Mouse (Mus musculus): ENCODE results near the gene 4930447C04Rik. TPM values are rescaled to one million over a fixed set of nuclear protein-coding genes. Genes with fewer than 3 reads are reported as not detected.

4930447C04Rik gene
- polyA plus RNA-seq, 1 experiment from 2014 or later = 0.08 TPM

- TF ChIP-seq CTCF (IDR thresholded peaks at IDR 0.05) (no peak), EP300 (IDR thresholded peaks at IDR 0.05) (no peak)
- H3K36me3 ChIP-seq (ENCODE audit: insufficient read depth, low read length) = no peaks in the 10 kb centered on the region
- no peaks in the 10 kb centered on the region for H3K9me3 ChIP-seq (ENCODE audit: low read length)
- WGBS = 19% methylated on average over 10 of the region's 10 CpGs
- DNase-seq (ENCODE audit: low spot score) (no peak), ATAC-seq (no peak)
- H3K4me3 ChIP-seq (ENCODE audit: low read depth, low read length) = no peak overlapping the region
- no peak overlapping the region for H3K27ac ChIP-seq (ENCODE audit: low read length)
- H3K27me3 ChIP-seq (replicated peaks; ENCODE audit: insufficient read depth, low read length) = peaks cover 5% of the 10 kb centered on the region
- H3K9ac ChIP-seq (replicated peaks; ENCODE audit: low read depth) = no peak overlapping the region
- H3K4me2 ChIP-seq (replicated peaks; ENCODE audit: low read depth, low read length) = no peak overlapping the region
- no peaks in the 10 kb centered on the region for H3K4me1 ChIP-seq (ENCODE audit: insufficient read depth, low read depth, low read length)
Observed at GRCm38 (mm10) chr12:72845946-72846345, 94.6 kb downstream of the 4930447C04Rik start.

GRCm38 (mm10) chr12:72843973-72844620, 96.5 kb downstream of the 4930447C04Rik start:
- Histone ChIP-seq H3K4me2 (replicated peaks; ENCODE audit: low read depth, low read length) (peak overlapping the region; percentile 8), H3K4me3 (ENCODE audit: low read depth, low read length) (no peak overlapping the region), H3K36me3 (ENCODE audit: insufficient read depth, low read length) (no peaks in the 10 kb centered on the region), H3K27me3 (replicated peaks; ENCODE audit: insufficient read depth, low read length) (peaks cover 2% of the 10 kb centered on the region; the same call in 1 of the 2 replicates), H3K9me3 (ENCODE audit: low read length) (no peaks in the 10 kb centered on the region), H3K4me1 (ENCODE audit: insufficient read depth, low read depth, low read length) (no peaks in the 10 kb centered on the region), H3K27ac (ENCODE audit: low read length) (no peak overlapping the region), H3K9ac (replicated peaks; ENCODE audit: low read depth) (no peak overlapping the region)
- DNase-seq (ENCODE audit: low spot score) = peak; percentile 92
- TF ChIP-seq CTCF (IDR thresholded peaks at IDR 0.05) (peak; percentile 11), EP300 (IDR thresholded peaks at IDR 0.05) (peak; percentile 99)
- peak; percentile 96 for ATAC-seq
- 14% methylated on average over 12 of the region's 12 CpGs for WGBS

GRCm38 (mm10) chr12:72843555-72843954, 97.0 kb downstream of the 4930447C04Rik start:
- DNase-seq (ENCODE audit: low spot score) (no peak), ATAC-seq (no peak)
- H3K27ac ChIP-seq (ENCODE audit: low read length) = no peak overlapping the region
- no peak for TF ChIP-seq EP300 (IDR thresholded peaks at IDR 0.05)
- TF ChIP-seq CTCF (IDR thresholded peaks at IDR 0.05) = no peak
- H3K4me1 ChIP-seq (ENCODE audit: insufficient read depth, low read depth, low read length) = no peaks in the 10 kb centered on the region
- no peaks in the 10 kb centered on the region for H3K27me3 ChIP-seq (replicated peaks; ENCODE audit: insufficient read depth, low read length)
- no peaks in the 10 kb centered on the region for H3K9me3 ChIP-seq (ENCODE audit: low read length)
- no peaks in the 10 kb centered on the region for H3K36me3 ChIP-seq (ENCODE audit: insufficient read depth, low read length)
- H3K9ac ChIP-seq (replicated peaks; ENCODE audit: low read depth) = no peak overlapping the region
- peak overlapping the region; percentile 8 for H3K4me2 ChIP-seq (replicated peaks; ENCODE audit: low read depth, low read length)
- H3K4me3 ChIP-seq (ENCODE audit: low read depth, low read length) = no peak overlapping the region
- WGBS = 65% methylated on average over 4 of the region's 4 CpGs

- TF ChIP-seq CTCF (IDR thresholded peaks at IDR 0.05) = 0 out of 2 replicates have a peak, but pooled peaks have one; percentile 13
- no peak for TF ChIP-seq EP300 (IDR thresholded peaks at IDR 0.05)
- DNase-seq (ENCODE audit: low spot score) = no peak
- Histone ChIP-seq H3K9me3 (ENCODE audit: low read length) (no peaks in the 10 kb centered on the region), H3K4me2 (replicated peaks; ENCODE audit: low read depth, low read length) (no peak overlapping the region), H3K27me3 (replicated peaks; ENCODE audit: insufficient read depth, low read length) (no peaks in the 10 kb centered on the region), H3K4me1 (ENCODE audit: insufficient read depth, low read depth, low read length) (no peaks in the 10 kb centered on the region), H3K4me3 (ENCODE audit: low read depth, low read length) (no peak overlapping the region), H3K9ac (replicated peaks; ENCODE audit: low read depth) (no peak overlapping the region), H3K36me3 (ENCODE audit: insufficient read depth, low read length) (no peaks in the 10 kb centered on the region), H3K27ac (ENCODE audit: low read length) (no peak overlapping the region)
- ATAC-seq = no peak
- 86% methylated on average over 4 of the region's 4 CpGs for WGBS
Observed at GRCm38 (mm10) chr12:72843135-72843534, 97.4 kb downstream of the 4930447C04Rik start.

- WGBS = 100% methylated on average over 1 of the region's 1 CpGs
- Histone ChIP-seq H3K27ac (ENCODE audit: low read length) (no peak overlapping the region), H3K27me3 (replicated peaks; ENCODE audit: insufficient read depth, low read length) (no peaks in the 10 kb centered on the region), H3K4me1 (ENCODE audit: insufficient read depth, low read depth, low read length) (no peaks in the 10 kb centered on the region), H3K4me3 (ENCODE audit: low read depth, low read length) (no peak overlapping the region), H3K4me2 (replicated peaks; ENCODE audit: low read depth, low read length) (no peak overlapping the region), H3K9ac (replicated peaks; ENCODE audit: low read depth) (no peak overlapping the region), H3K9me3 (ENCODE audit: low read length) (no peaks in the 10 kb centered on the region), H3K36me3 (ENCODE audit: insufficient read depth, low read length) (no peaks in the 10 kb centered on the region)
- no peak for DNase-seq (ENCODE audit: low spot score)
- no peak for ATAC-seq
- TF ChIP-seq CTCF (IDR thresholded peaks at IDR 0.05) = no peak
- TF ChIP-seq EP300 (IDR thresholded peaks at IDR 0.05) = no peak
Observed at GRCm38 (mm10) chr12:72841500-72841899, 99.1 kb downstream of the 4930447C04Rik start.

GRCm38 (mm10) chr12:72837302-72837701, 103.3 kb downstream of the 4930447C04Rik start:
- Histone ChIP-seq H3K9me3 (ENCODE audit: low read length) (no peaks in the 10 kb centered on the region), H3K27ac (ENCODE audit: low read length) (no peak overlapping the region), H3K27me3 (replicated peaks; ENCODE audit: insufficient read depth, low read length) (no peaks in the 10 kb centered on the region), H3K36me3 (ENCODE audit: insufficient read depth, low read length) (no peaks in the 10 kb centered on the region), H3K4me3 (ENCODE audit: low read depth, low read length) (no peak overlapping the region), H3K4me1 (ENCODE audit: insufficient read depth, low read depth, low read length) (no peaks in the 10 kb centered on the region), H3K9ac (replicated peaks; ENCODE audit: low read depth) (no peak overlapping the region), H3K4me2 (replicated peaks; ENCODE audit: low read depth, low read length) (no peak overlapping the region)
- ATAC-seq (no peak), DNase-seq (ENCODE audit: low spot score) (no peak)
- 73% methylated on average over 4 of the region's 4 CpGs for WGBS
- TF ChIP-seq CTCF (IDR thresholded peaks at IDR 0.05) = no peak
- TF ChIP-seq EP300 (IDR thresholded peaks at IDR 0.05) = no peak
